Mouse (Mus musculus) lung, postnatal 0 days (tissue): ENCODE data around the gene Arhgap32. TPM values are rescaled to one million over a fixed set of nuclear protein-coding genes. Genes with fewer than 3 reads are reported as not detected.

ENCODE experiments used
- ATAC-seq: fragments of 200-750 bp; cut with Nextera tagmentation; 2 replicates; pipeline ENCODE4 v1.8.0; 2017; ENCODE audit warnings: moderate library complexity
- DNase-seq: peaks from one replicate; pipeline ENCODE4 v3.0.0-alpha.2; 2016; ENCODE audit warnings: low spot score
- H3K27ac ChIP-seq: fragments of 300-500 bp; sonication (generic); 2 replicates; pipeline ENCODE4 v1.5.1; 2014; ENCODE audit warnings: antibody characterized with exemption, mild to moderate bottlenecking, low read length, mixed read lengths
- H3K27me3 ChIP-seq: fragments of 300-500 bp; sonication (generic); replicated peaks from 2 replicates; pipeline ENCODE4 v1.6.1; 2014; ENCODE audit warnings: low read length, mixed read lengths; ENCODE audit not compliant: insufficient read depth
- H3K36me3 ChIP-seq: fragments of 300-500 bp; sonication (generic); 2 replicates; pipeline ENCODE4 v1.6.1; 2014; ENCODE audit warnings: low read length, mixed read lengths; ENCODE audit not compliant: insufficient read depth
- H3K4me1 ChIP-seq: fragments of 300-500 bp; sonication (generic); 2 replicates; pipeline ENCODE4 v1.6.1; 2014; ENCODE audit warnings: antibody characterized with exemption, low read depth, low read length, mixed read lengths; ENCODE audit not compliant: insufficient read depth
- H3K4me2 ChIP-seq: fragments of 300-500 bp; sonication (generic); replicated peaks from 2 replicates; pipeline ENCODE4 v1.6.1; 2014; ENCODE audit warnings: low read depth, mild to moderate bottlenecking, low read length, moderate library complexity, mixed read lengths
- H3K4me3 ChIP-seq: fragments of 300-500 bp; sonication (generic); 2 replicates; pipeline ENCODE4 v1.5.1; 2014; ENCODE audit warnings: low read depth, low read length
- H3K9ac ChIP-seq: fragments of 300-500 bp; sonication (generic); replicated peaks from 2 replicates; pipeline ENCODE4 v1.6.1; 2014; ENCODE audit warnings: low read depth, mild to moderate bottlenecking
- H3K9me3 ChIP-seq: fragments of 300-500 bp; sonication (generic); 2 replicates; pipeline ENCODE4 v1.6.1; 2016; ENCODE audit warnings: low read length, mixed read lengths
- CTCF ChIP-seq: IDR thresholded peaks from 2 replicates; pipeline ENCODE4 v1.5.1; 2016; ENCODE audit warnings: antibody characterized with exemption, mild to moderate bottlenecking
- EP300 ChIP-seq: IDR thresholded peaks from 2 replicates; pipeline ENCODE4 v1.6.1; 2016; ENCODE audit warnings: antibody characterized with exemption, mild to moderate bottlenecking, control low read depth
- WGBS: fragments of 180-500 bp; shearing (Covaris S2); extraction: QIAGEN DNeasy Blood & Tissue Kit; methylation state at CpG from one replicate; pipeline ENCODE4 v1.1.7; 2014; 5-methylcytosine and 5-hydroxymethylcytosine counted together
- microRNA-seq: library from miRNA; unstranded; fragments of <30 nt; microRNA quantifications from one replicate; pipeline ENCODE4, GENCODE M21; 2016
- polyA plus RNA-seq: library from polyadenylated mRNA; unstranded; fragments of >200 nt; fragmentation: Nextera tagmentation; extraction: Ambion mirVana; gene quantifications from 2 replicates; pipeline ENCODE4 v1.2.1, GENCODE M21; 2015

The Arhgap32 gene
- polyA plus RNA-seq, 1 experiment from 2014 or later: 2.8 TPM

- H3K4me1 ChIP-seq: no peaks in the 10 kb centered on the region
- no peaks in the 10 kb centered on the region for H3K36me3 ChIP-seq
- H3K27me3 ChIP-seq: no peaks in the 10 kb centered on the region
- DNase-seq: no peak
- TF ChIP-seq EP300: no peak
- TF ChIP-seq CTCF: no peak
- H3K9me3 ChIP-seq: no peaks in the 10 kb centered on the region
- H3K27ac ChIP-seq: no peak overlapping the region
- no peak overlapping the region for H3K9ac ChIP-seq
- no peak for ATAC-seq
- H3K4me3 ChIP-seq: no peak overlapping the region
- 39% methylated on average over 4 of the region's 4 CpGs for WGBS
- 0 out of 2 replicates have a peak overlapping the region, but pooled peaks have one; percentile 22 for H3K4me2 ChIP-seq
Observed at GRCm38 (mm10) chr9:32312208-32312607, 196.3 kb downstream of the Arhgap32 start.

- peak; percentile 90 for ATAC-seq
- Histone ChIP-seq H3K4me3 (no peak overlapping the region), H3K9ac (no peak overlapping the region), H3K9me3 (no peaks in the 10 kb centered on the region), H3K4me1 (no peaks in the 10 kb centered on the region), H3K4me2 (no peak overlapping the region), H3K36me3 (no peaks in the 10 kb centered on the region), H3K27ac (peak overlapping the region; percentile 28; the same call in 1 of the 2 replicates), H3K27me3 (no peaks in the 10 kb centered on the region)
- peak; percentile 87 for DNase-seq
- TF ChIP-seq CTCF: no peak
- peak; percentile 54; the same call in 1 of the 2 replicates for TF ChIP-seq EP300
- WGBS: 58% methylated on average over 3 of the region's 3 CpGs
Observed at GRCm38 (mm10) chr9:32314071-32314470, 198.1 kb downstream of the Arhgap32 start.

- ATAC-seq (no peak), DNase-seq (no peak)
- Histone ChIP-seq H3K9ac (no peak overlapping the region), H3K27me3 (no peaks in the 10 kb centered on the region), H3K9me3 (no peaks in the 10 kb centered on the region), H3K27ac (no peak overlapping the region), H3K36me3 (no peaks in the 10 kb centered on the region), H3K4me1 (peaks cover 3% of the 10 kb centered on the region; the same call in 1 of the 2 replicates), H3K4me2 (no peak overlapping the region), H3K4me3 (no peak overlapping the region)
- TF ChIP-seq EP300: no peak
- no peak for TF ChIP-seq CTCF
- WGBS: 80% methylated on average over 3 of the region's 3 CpGs
Observed at GRCm38 (mm10) chr9:32315999-32316398, 200.1 kb downstream of the Arhgap32 start.

Small RNAs within 50 kb of the gene (microRNA-seq; reads per million reads assigned to microRNA genes)
- gene Gm44453: not detected

Other genes starting within 250 kb of the Arhgap32 start
- gene Barx2, start 202.7 kb upstream of the Arhgap32 start, polyA plus RNA-seq: 0.37 and 0.39 TPM in 2 replicates
- 0.63 and 0.86 TPM in 2 replicates for gene Kcnj5, start 228.2 kb downstream of the Arhgap32 start, polyA plus RNA-seq